Mouse (Mus musculus) spleen, postnatal 14 days (tissue): ENCODE results near the gene Otud3.
"Not testable (repeated sequence)": the region's sequence is repeated elsewhere in the genome, so short reads cannot be mapped to it uniquely, and the experiment has no call there.

Experiments
- DNase-seq, 2 experiments: peaks; one replicate each; pipeline ENCODE4 v3.0.0; 2021 to 2022; ENCODE audit warnings: low spot score in 2 of 2

Gene Otud3

GRCm38 (mm10) chr4:138889635-138890034 is 24.1 kb downstream of the Otud3 start:
- DNase-seq = no peak

DNA sequence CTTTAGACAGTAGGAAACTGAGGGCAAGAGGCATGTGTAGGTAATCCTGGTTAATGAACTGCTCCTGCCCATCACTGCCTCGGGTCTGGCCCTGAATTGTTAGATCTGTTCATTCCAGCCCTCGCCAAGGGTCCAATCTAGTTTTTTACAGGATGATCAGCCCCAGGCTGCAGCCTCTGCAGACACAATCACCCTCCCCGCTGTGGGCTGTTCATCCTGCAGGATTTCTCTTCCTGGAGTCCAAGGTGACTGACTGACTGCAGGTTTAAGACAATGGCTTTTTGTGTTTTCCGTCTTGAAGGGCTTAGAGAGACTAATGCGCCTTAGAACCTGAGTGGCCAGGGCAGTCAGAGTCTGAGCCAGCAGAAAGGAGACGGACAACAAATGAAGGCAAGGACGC is 24.6 kb downstream of the Otud3 start:
- no peak for DNase-seq

- DNase-seq = peak; percentile 61 to 82
These were observed 29.5 kb downstream of the Otud3 start for GRCm38 (mm10) chr4:138884261-138884660.

GRCm38 (mm10) chr4:138882179-138882578 is 31.6 kb downstream of the Otud3 start:
- DNase-seq = no peak

DNA sequence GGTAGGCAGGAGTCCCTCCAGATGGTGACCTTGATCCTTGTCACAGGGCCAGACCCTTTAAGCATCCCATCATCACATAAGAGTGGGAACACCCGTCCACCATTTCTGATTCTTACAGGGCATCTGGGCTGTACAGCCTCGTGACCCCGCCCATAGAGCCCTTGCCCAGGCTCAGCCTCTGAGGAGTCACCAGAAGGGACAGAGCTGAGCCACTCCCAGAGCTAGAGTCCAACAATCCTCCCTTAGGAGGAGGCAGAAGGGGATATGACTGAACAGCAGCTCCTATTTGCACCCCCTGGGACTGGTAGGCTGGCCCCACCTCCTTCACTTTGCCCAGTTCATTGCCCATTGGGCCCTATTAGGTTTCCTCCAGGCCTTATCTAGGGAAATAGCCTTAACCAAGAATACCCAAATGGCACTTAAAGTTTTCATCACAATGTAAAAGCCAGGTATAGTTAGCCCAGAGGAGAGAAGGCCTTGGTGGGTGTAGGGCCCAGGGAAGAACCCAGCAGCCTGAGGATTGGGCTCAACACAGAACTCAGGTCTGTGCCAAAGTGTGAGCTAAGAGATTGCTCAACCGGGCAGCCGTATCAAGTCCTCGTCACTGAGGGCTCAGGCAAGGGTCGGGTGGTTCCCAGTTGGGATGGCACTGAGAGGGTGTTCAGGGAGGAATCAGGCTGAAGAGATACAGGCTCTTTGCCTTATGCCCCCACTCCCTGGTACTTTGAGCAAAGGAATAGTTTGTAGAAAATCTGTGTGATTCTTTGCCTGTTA is 32.7 kb downstream of the Otud3 start:
- DNase-seq = no peak

DNA sequence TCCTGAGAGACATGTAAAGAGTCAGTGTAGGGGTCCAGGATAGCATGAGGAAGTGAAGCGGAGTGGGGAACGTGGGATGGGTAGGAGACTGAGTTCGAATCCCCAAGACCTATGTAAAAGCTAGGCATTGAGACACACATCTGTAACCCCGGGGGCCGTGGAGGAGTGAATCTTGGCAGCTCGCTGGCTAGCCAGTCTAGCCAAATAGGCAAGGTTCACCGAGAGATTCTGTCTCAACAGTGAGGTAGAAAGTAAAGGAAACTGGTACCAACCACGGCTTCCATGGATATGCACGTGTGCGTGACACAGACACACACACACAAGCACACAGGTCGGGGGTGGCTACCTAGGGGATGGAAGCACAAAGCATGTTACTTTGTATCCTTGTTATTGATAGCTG is 33.9 kb downstream of the Otud3 start:
- no peak for DNase-seq

GRCm38 (mm10) chr4:138878783-138879182 is 35.0 kb downstream of the Otud3 start:
- DNase-seq = no peak

- no peak for DNase-seq
These were observed 36.0 kb downstream of the Otud3 start, which contains the start of gene Pla2g2e for GRCm38 (mm10) chr4:138877731-138878130. Gene Pla2g2e (plus strand): TSS chr4:138877942.

DNA sequence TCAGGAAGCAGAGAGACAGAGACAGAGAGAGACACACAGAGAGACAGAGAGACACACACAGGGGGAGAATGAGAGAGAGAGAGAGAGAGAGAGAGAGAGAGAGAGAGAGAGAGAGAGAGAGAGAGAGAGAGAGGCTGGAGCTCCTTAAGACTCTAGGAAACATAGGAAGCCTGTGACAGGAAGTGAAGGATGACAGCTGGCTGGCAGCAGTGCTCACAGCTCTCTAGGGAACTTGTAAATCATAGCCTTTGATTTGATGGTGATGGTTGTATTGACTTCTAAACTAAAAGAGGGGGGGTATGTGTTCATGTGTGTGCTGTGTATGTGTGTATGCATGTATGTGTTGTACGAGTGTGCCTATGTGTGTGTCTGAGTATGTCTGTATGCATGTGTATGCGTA is 37.8 kb downstream of the Otud3 start:
- no peak for DNase-seq

- not testable (repeated sequence) for DNase-seq
These were observed 38.5 kb downstream of the Otud3 start for GRCm38 (mm10) chr4:138875275-138875674.

DNA sequence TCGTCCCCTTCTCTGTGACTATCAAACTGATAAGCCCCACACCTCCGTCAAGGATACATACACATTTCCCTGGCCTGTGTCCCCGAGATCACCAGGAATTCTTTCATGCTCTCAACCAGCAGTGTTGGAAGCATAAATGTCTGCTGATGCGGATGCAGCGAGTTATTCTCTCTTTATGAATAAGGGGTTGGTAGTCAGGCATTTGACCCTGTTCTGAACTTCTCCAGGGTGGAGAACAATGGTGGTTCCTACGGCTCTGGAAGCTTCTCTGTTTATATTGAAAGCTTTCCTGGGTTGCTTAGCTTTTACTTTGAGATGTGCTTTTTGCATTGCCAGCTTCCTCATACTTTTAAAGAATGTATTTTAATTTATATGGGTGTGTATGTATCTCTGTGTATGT is 39.9 kb downstream of the Otud3 start, which contains the start of gene Gm13030:
TSS of gene Gm13030 (minus strand) at position 101 of the 400 bp plus-strand sequence.
- DNase-seq = no peak

DNA sequence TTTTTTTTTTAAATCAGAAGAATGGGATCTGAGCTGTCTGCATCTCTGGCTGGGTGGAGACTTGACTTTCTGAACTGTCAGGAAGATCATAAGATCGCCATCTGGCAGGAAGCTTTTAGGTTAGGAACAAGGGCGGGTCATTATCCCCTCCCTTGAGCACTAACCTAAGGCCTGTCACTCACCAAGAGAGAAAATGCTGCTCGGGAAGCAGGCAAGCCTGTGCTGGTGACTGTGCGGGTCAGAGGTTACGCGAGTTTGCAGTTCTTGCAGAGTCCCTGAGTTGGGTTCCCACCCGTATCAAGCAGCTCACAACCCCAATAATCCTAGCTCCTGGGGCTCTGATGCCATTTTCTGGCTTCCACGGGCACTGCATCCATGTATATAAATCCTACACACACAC is 45.1 kb downstream of the Otud3 start:
- DNase-seq = no peak

- peak; percentile 30 to 65 for DNase-seq
These were observed 47.3 kb downstream of the Otud3 start for GRCm38 (mm10) chr4:138866413-138866812.

- no peak for DNase-seq
These were observed 47.8 kb downstream of the Otud3 start for GRCm38 (mm10) chr4:138865991-138866390.

DNA sequence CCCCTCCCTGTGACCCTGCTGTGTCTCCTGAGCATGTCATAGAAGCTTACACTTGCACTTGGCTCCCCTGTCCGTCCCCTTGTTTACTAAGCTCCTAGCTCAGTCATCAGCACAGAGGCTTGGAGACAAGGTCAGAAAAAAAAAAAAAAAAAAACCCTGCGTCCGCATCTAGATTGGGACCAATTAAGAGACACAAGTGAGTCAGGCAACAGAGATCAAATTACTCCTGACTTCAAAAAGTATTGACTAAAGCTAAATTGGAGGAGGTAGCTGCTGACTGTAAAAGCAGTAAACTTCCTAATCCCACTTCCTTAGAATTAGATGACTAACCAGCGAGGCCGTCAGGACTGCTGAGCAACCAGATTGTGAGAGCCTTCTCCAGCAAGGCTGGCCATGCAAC is 48.7 kb downstream of the Otud3 start:
- no peak for DNase-seq

DNA sequence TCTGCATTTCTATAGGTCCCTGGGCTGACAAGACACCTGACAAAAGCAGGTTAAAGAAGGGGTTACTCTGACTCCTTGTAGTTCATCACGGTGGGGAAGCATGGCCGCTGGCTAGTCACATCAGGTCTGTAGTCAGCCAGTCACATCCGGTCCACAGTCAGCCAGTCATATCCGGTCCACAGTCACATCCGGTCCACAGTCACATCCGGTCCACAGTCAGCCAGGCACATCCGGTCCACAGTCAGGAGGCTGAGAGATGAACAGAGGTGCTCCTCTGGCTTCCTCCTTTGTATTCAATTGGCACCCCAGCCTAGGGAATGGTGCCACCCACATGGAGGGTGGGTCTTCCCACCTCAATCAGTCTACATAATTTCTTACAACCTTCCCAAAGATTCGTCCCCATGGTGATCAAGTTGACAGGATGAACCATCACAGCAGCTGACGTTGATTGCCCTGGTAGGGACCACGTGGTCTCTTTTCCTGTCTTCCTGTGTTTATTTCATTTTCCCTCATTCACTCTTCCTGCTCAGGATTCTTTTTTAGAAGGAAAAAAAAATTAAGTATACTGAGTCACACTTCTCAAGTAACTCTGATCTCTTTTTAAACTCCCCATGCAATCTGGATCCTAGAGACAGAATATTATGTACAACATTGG is 50.3 kb downstream of the Otud3 start, which contains the start of gene Pla2g5:
TSS of gene Pla2g5 (minus strand) at position 139 of the 655 bp plus-strand sequence.
- DNase-seq = no peak

- DNase-seq = peak in 1 of 2 experiments; percentile 31
These were observed 54.0 kb downstream of the Otud3 start for GRCm38 (mm10) chr4:138859728-138860127.

DNA sequence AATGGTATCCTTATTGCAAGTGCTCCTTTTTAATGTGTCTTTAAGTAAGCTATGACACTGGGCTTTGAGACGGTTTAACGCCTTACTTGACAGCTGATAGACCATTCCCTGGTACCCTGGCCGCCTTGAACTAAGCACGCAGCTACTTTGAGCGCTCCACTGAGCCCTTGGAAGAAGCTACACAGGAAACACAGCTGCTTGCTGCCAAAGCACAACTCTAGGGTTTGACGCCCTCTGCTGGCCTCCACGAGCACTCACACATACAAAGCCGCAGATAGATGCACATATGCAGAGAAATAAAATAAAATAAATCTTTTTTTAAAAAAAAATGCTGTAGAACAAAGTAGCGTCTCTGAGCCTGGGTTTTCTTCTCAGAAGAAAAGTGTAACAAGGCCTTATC is 54.5 kb downstream of the Otud3 start:
- no peak for DNase-seq

DNA sequence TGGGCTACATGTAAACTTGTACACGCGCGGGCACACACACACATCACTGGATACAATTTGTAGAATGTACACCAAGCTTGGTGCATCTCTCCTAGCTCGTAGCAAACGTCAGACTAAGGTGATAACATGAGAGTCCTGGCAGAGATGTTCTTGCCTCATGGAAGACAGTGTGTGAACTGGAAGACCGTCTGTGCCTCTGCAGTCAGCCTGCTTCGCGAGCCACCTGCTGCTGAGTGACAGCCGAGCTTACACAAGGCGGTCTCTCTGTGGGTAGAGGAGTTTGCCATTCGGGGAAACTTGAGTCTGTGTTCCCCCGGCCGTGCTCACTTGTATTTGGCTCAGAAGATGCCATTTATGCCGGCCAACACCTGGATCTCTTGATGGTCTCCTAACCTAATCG is 55.3 kb downstream of the Otud3 start:
- DNase-seq = no peak

- no peak for DNase-seq
These were observed 56.2 kb downstream of the Otud3 start for GRCm38 (mm10) chr4:138857576-138857975.

- peak in 1 of 2 experiments; percentile 44 for DNase-seq
These were observed 57.3 kb downstream of the Otud3 start for GRCm38 (mm10) chr4:138856491-138856890.

GRCm38 (mm10) chr4:138855092-138855632 is 58.6 kb downstream of the Otud3 start:
- DNase-seq = no peak

DNA sequence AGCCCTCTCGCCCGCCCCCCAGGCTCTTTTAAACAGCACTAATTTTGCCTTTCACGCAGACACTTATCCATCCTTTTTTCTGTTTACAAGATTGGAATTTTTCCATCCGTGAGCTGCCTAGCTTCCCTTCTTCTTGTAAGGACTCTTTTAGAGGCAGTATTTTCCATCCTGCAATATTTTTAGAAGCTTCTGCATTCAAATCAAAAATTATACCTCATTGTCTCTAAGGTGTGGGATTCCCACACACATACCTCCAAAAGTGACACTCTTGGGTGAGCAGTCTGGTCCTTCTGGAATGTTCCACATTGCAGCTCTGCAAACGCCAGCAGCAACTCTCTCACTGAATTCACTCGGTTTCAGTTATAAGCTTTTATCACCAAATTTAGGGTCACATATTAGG is 60.8 kb downstream of the Otud3 start:
- DNase-seq = no peak
